Mouse (Mus musculus): ENCODE measurements around the gene Olfr1249. TPM values are rescaled to one million over a fixed set of nuclear protein-coding genes. Genes with fewer than 3 reads are reported as not detected.
"Not testable (repeated sequence)": the region's sequence is repeated elsewhere in the genome, so short reads cannot be mapped to it uniquely, and the experiment has no call there.

Olfr1249 gene
- not detected for total RNA-seq (2021)
- long read RNA-seq, experiment 1 = 0 reads
- long read RNA-seq, experiment 2 = 0 reads

- no peak for DNase-seq (ENCODE audit: low spot score in 2 of 2)
Measured at GRCm38 (mm10) chr2:89634883-89635282, at the start of gene Olfr1249. TSS of gene Olfr1249 (minus strand) at chr2:89634983.

DNA sequence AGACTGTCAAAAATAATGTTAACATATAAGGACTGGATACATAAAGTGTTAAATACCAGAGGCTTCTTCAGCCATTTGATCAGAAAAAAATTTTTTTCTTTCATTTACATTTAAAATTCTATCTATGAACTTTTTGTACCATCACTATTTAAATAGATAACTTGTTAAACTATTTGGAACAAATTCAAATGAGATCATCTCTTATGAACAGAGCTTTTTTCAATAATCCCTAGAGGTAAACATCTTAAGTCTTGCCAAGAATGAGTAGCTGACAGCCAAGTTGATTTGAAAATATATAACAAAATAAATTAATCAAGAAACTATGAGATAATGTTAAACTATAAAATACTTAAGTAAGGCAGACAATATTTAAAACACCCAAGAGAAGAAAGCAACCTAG lies 37.1 kb upstream of the Olfr1249 start, which contains the start of gene Olfr1251:
Olfr1251 (minus strand) TSS at position 101 of the 400 bp plus-strand sequence.
- DNase-seq (ENCODE audit: low spot score in 2 of 2) = no peak

DNA sequence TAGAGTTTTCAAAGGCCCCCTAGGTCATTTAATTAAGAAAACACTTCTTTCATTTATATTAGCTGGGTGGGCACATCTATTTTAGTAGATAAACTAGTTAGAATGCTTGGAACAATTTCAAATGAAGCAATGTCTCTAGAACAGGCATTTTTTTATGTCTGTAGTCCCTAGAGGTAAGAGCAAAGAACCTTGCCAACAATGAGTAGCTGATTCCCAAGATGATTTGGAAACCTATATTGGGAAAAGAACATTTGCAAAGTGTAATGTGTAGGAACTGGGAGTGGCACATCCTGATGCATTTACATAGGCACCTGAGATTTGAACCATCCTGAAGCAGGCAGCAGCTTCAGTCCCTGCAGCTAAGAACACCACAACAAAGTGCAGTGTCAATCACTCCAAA lies 26.6 kb upstream of the Olfr1249 start, which contains the start of gene Olfr1250:
Olfr1250 (minus strand) TSS at position 101 of the 400 bp plus-strand sequence.
- DNase-seq (ENCODE audit: low spot score in 2 of 2) = no peak

DNA sequence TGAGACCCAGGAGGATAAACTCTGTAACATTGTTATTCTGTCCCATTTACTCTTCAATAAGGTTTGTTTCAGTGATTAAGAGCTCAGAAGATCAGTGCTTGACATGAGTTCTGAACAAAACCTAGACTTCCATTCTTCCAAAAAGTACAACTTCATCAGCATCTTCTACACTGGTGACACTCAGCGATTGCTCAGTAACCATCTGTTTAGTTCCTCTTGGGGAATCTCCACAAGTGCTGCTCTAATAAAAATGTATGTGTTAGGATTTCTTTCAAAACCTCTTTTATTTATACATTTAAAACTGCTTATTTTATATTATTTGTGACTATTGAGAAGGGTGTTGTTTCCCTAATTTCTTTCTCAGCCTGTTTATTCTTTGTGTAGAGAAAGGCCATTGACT lies 16.6 kb downstream of the Olfr1249 start, which contains the start of gene Olfr1248:
Olfr1248 (minus strand) TSS at position 101 of the 400 bp plus-strand sequence.
- DNase-seq (ENCODE audit: low spot score in 2 of 2) = not testable (repeated sequence)

- no peak for DNase-seq (ENCODE audit: low spot score in 2 of 2)
Measured at GRCm38 (mm10) chr2:89614030-89614429, 20.8 kb downstream of the Olfr1249 start, which contains the start of gene Olfr1247. TSS of gene Olfr1247 (minus strand) at chr2:89614130.

GRCm38 (mm10) chr2:89593057-89593456 lies 41.7 kb downstream of the Olfr1249 start, which contains the start of gene Olfr1246:
TSS of gene Olfr1246 (minus strand) at chr2:89593157.
- no peak for DNase-seq (ENCODE audit: low spot score in 2 of 2)

Other genes with a start within 250 kb of the Olfr1249 start
- not detected for gene Olfr1238, start 225.3 kb downstream of the Olfr1249 start, total RNA-seq (2021)
- gene Olfr1239, start 214.6 kb downstream of the Olfr1249 start, total RNA-seq (2021) = not detected
- gene Olfr1240, start 192.0 kb downstream of the Olfr1249 start, total RNA-seq (2021) = not detected
- not detected for gene Olfr1241, start 147.9 kb downstream of the Olfr1249 start, total RNA-seq (2021)
- gene Olfr1242, start 136.6 kb downstream of the Olfr1249 start, total RNA-seq (2021) = not detected
- not detected for gene Olfr1243, start 103.5 kb downstream of the Olfr1249 start, total RNA-seq (2021)
- gene Olfr1245, start 56.5 kb downstream of the Olfr1249 start, total RNA-seq (2021) = not detected
- not detected for gene Olfr1246, start 41.8 kb downstream of the Olfr1249 start, total RNA-seq (2021)
- gene Olfr1247, start 20.9 kb downstream of the Olfr1249 start, total RNA-seq (2021) = under 1 TPM; 0.07 to 0.08 TPM
- not detected for gene Olfr1248, start 16.7 kb downstream of the Olfr1249 start, total RNA-seq (2021)
- gene Olfr1250, start 26.5 kb upstream of the Olfr1249 start, total RNA-seq (2021) = not detected
- not detected for gene Olfr1251, start 37.0 kb upstream of the Olfr1249 start, total RNA-seq (2021)
- not detected for gene Olfr1252, start 90.0 kb upstream of the Olfr1249 start, total RNA-seq (2021)
- not detected for gene Olfr1253, start 122.1 kb upstream of the Olfr1249 start, total RNA-seq (2021)
- gene Olfr1254, start 158.6 kb upstream of the Olfr1249 start, total RNA-seq (2021) = not detected
- gene Olfr1255, start 177.1 kb upstream of the Olfr1249 start, total RNA-seq (2021) = not detected
- not detected for gene Olfr1256, start 206.6 kb upstream of the Olfr1249 start, total RNA-seq (2021)
- not detected for gene Olfr48, start 213.2 kb upstream of the Olfr1249 start, total RNA-seq (2021)
- gene Olfr1257, start 243.5 kb upstream of the Olfr1249 start, total RNA-seq (2021) = not detected